Mouse (Mus musculus) neutrophil, adult 83 days (primary cell): ENCODE results near the gene Mylpf. TPM values are rescaled to one million over a fixed set of nuclear protein-coding genes. Genes with fewer than 3 reads are reported as not detected.

ENCODE experiments used
- total RNA-seq, 2 experiments: library from RNA; stranded (reverse); gene quantifications; one replicate each; pipeline ENCODE4 v1.2.4; 2023

Gene Mylpf
- 10 to 100 TPM in 1 of 2 experiments, 1 to 10 TPM in 1; 8.1 to 11.2 TPM for total RNA-seq

GRCm38 (mm10) chr7:127208553-127209438 is at the start of gene Mylpf:
Gene Mylpf (plus strand): TSS chr7:127208890.

GRCm38 (mm10) chr7:127195544-127196295 is 13.0 kb upstream of the Mylpf start, which contains the start of gene Cd2bp2:
Gene Cd2bp2 (minus strand): TSS chr7:127196050.

GRCm38 (mm10) chr7:127208295-127208552 is 466 bp upstream of the Mylpf start, which contains the start of gene Tbc1d10b:
Gene Tbc1d10b (minus strand): TSS chr7:127208468.

GRCm38 (mm10) chr7:127232622-127233367 is 24.1 kb downstream of the Mylpf start, which contains the start of the genes Zfp553 and Sept1:
Gene Zfp553 (plus strand): TSS chr7:127233061.
Gene Sept1 (minus strand): TSS chr7:127233130.

GRCm38 (mm10) chr7:127243870-127244657 is 35.4 kb downstream of the Mylpf start, which contains the start of gene Zfp771:
Gene Zfp771 (plus strand): TSS chr7:127244274.

GRCm38 (mm10) chr7:127260309-127261111 is 51.8 kb downstream of the Mylpf start, which contains the start of gene Dctpp1:
Gene Dctpp1 (minus strand): TSS chr7:127260709.

Other genes starting within 250 kb of the Mylpf start
- gene Cdipt, start 233.0 kb upstream of the Mylpf start, total RNA-seq, result 10 to 100 TPM; 65.6 to 77.0 TPM
- 1 to 10 TPM; 1.3 to 2.5 TPM for gene Cdiptos, start 232.8 kb upstream of the Mylpf start, total RNA-seq
- 10 to 100 TPM; 41.8 to 47.1 TPM for gene Mvp, start 194.3 kb upstream of the Mylpf start, total RNA-seq
- 1 to 10 TPM in 1 of 2 experiments, not detected in 1; 8.7 TPM for gene Pagr1b, start 192.4 kb upstream of the Mylpf start, total RNA-seq
- gene Pagr1a, start 191.5 kb upstream of the Mylpf start, total RNA-seq, result 10 to 100 TPM in 1 of 2 experiments, not detected in 1; 11.2 TPM
- 10 to 100 TPM; 23.6 to 31.0 TPM for gene Gm42742, start 187.8 kb upstream of the Mylpf start, total RNA-seq
- gene Prrt2, start 187.7 kb upstream of the Mylpf start, total RNA-seq, result under 1 TPM in 1 of 2 experiments, not detected in 1; 0.61 TPM
- 100 to 1,000 TPM; 177 to 194 TPM for gene Maz, start 181.9 kb upstream of the Mylpf start, total RNA-seq
- 10 to 100 TPM; 78.1 to 84.3 TPM for gene Kif22, start 166.4 kb upstream of the Mylpf start, total RNA-seq
- 1 to 10 TPM; 1.1 to 1.9 TPM for gene Zg16, start 121.6 kb upstream of the Mylpf start, total RNA-seq
- 100 to 1,000 TPM; 125 to 140 TPM for gene AI467606, start 117.5 kb upstream of the Mylpf start, total RNA-seq
- gene Qprt, start 86.7 kb upstream of the Mylpf start, total RNA-seq, result 1 to 10 TPM; 5.4 to 7.0 TPM
- gene Spn, start 71.1 kb upstream of the Mylpf start, total RNA-seq, result 100 to 1,000 TPM; 133 to 135 TPM
- gene Cd2bp2, start 12.8 kb upstream of the Mylpf start, total RNA-seq, result 10 to 100 TPM; 50.1 to 54.2 TPM
- 100 to 1,000 TPM; 118 to 135 TPM for gene Tbc1d10b, start 422 bp upstream of the Mylpf start, total RNA-seq
- gene Zfp553, start 24.2 kb downstream of the Mylpf start, total RNA-seq, result 1 to 10 TPM; 4.3 TPM
- gene Sept1, start 24.2 kb downstream of the Mylpf start, total RNA-seq, result 100 to 1,000 TPM in 1 of 2 experiments, 10 to 100 TPM in 1; 96.1 to 105 TPM
- 1 to 10 TPM; 4.2 to 7.3 TPM for gene Zfp771, start 35.4 kb downstream of the Mylpf start, total RNA-seq
- 10 to 100 TPM; 21.8 to 27.9 TPM for gene Dctpp1, start 51.8 kb downstream of the Mylpf start, total RNA-seq
- gene Sephs2, start 65.2 kb downstream of the Mylpf start, total RNA-seq, result 100 to 1,000 TPM; 117 to 125 TPM
- gene Itgal, start 87.4 kb downstream of the Mylpf start, total RNA-seq, result 100 to 1,000 TPM; 190 to 234 TPM
- 1 to 10 TPM; 9.1 to 9.6 TPM for gene Zfp768, start 136.7 kb downstream of the Mylpf start, total RNA-seq
- gene Zfp747, start 167.2 kb downstream of the Mylpf start, total RNA-seq, result 1 to 10 TPM; 5.0 to 7.0 TPM
- 1 to 10 TPM; 2.0 to 3.0 TPM for gene 9130019O22Rik, start 178.3 kb downstream of the Mylpf start, total RNA-seq
- 1 to 10 TPM; 1.8 to 2.1 TPM for gene E430018J23Rik, start 184.7 kb downstream of the Mylpf start, total RNA-seq
- 1 to 10 TPM; 2.8 to 3.4 TPM for gene Zfp764, start 197.9 kb downstream of the Mylpf start, total RNA-seq
- 10 to 100 TPM; 10.7 to 13.4 TPM for gene Zfp688, start 213.2 kb downstream of the Mylpf start, total RNA-seq
- 1 to 10 TPM; 1.7 to 2.1 TPM for gene Zfp689, start 240.3 kb downstream of the Mylpf start, total RNA-seq